Mouse (Mus musculus) liver, embryonic 15.5 days (tissue): ENCODE data around the gene 4833420G17Rik. TPM values are rescaled to one million over a fixed set of nuclear protein-coding genes. Genes with fewer than 3 reads are reported as not detected.
A peak's percentile ranks its signal among the peaks of the same experiment; 100 is the strongest.

Experiments used
- ATAC-seq: fragments of 200-750 bp; cut with Nextera tagmentation; 2 replicates; pipeline ENCODE4 v1.8.0; 2017; ENCODE audit warnings: moderate number of reproducible peaks, mild to moderate bottlenecking, moderate library complexity; ENCODE audit not compliant: insufficient read depth
- H3K27ac ChIP-seq: fragments of 300-500 bp; sonication (generic); replicated peaks from 2 replicates; pipeline ENCODE4 v1.5.1; 2015; ENCODE audit warnings: mild to moderate bottlenecking, inconsistent platforms
- H3K27me3 ChIP-seq: fragments of 300-500 bp; sonication (generic); 2 replicates; pipeline ENCODE4 v1.6.1; 2015; ENCODE audit warnings: mild to moderate bottlenecking, inconsistent platforms
- H3K36me3 ChIP-seq: fragments of 300-500 bp; sonication (generic); replicated peaks from 2 replicates; pipeline ENCODE4 v1.6.1; 2015; ENCODE audit warnings: moderate library complexity, mild to moderate bottlenecking, inconsistent platforms
- H3K4me1 ChIP-seq: fragments of 300-500 bp; sonication (generic); replicated peaks from 2 replicates; pipeline ENCODE4 v1.6.1; 2015; ENCODE audit warnings: inconsistent platforms
- H3K4me2 ChIP-seq: fragments of 300-500 bp; sonication (generic); 2 replicates; pipeline ENCODE4 v1.6.1; 2015; ENCODE audit warnings: moderate library complexity, mild to moderate bottlenecking, inconsistent platforms
- H3K4me3 ChIP-seq: fragments of 300-500 bp; sonication (generic); replicated peaks from 2 replicates; pipeline ENCODE4 v1.5.1; 2015; ENCODE audit warnings: mild to moderate bottlenecking, inconsistent platforms
- H3K9ac ChIP-seq: fragments of 300-500 bp; sonication (generic); 2 replicates; pipeline ENCODE4 v1.6.1; 2015; ENCODE audit warnings: moderate library complexity, mild to moderate bottlenecking, inconsistent platforms
- H3K9me3 ChIP-seq: fragments of 300-500 bp; sonication (generic); replicated peaks from 2 replicates; pipeline ENCODE4 v1.6.1; 2016; ENCODE audit warnings: inconsistent platforms
- WGBS: fragments of 180-500 bp; shearing (Covaris S2); methylation state at CpG from one replicate; pipeline ENCODE4 v1.1.7; 2015; ENCODE audit warnings: mixed read lengths; ENCODE audit not compliant: insufficient replicate concordance; 5-methylcytosine and 5-hydroxymethylcytosine counted together
- polyA plus RNA-seq: library from polyadenylated mRNA; unstranded; fragments of >200 nt; fragmentation: Nextera tagmentation; extraction: Ambion mirVana; gene quantifications from 2 replicates; pipeline ENCODE4 v1.2.1, GENCODE M21; 2015

Gene 4833420G17Rik
- 18.6 and 19.7 TPM in 2 replicates for polyA plus RNA-seq

- no peaks in the 10 kb centered on the region for H3K9me3 ChIP-seq
- H3K4me2 ChIP-seq = peak within 1 kb of the TSS; percentile 75
- ATAC-seq = peak; percentile 99
- H3K4me3 ChIP-seq = peak within 1 kb of the TSS; percentile 81
- H3K36me3 ChIP-seq = peaks cover 26% of the 10 kb centered on the region
- peaks cover 19% of the 10 kb centered on the region for H3K4me1 ChIP-seq
- H3K27ac ChIP-seq = peak within 1 kb of the TSS; percentile 86
- H3K9ac ChIP-seq = peak within 1 kb of the TSS; percentile 73
- H3K27me3 ChIP-seq = no peaks in the 10 kb centered on the region
- 6% methylated on average over 57 of the region's 57 CpGs for WGBS
Observed at GRCm38 (mm10) chr13:119462596-119463560, at the start of gene 4833420G17Rik. Gene 4833420G17Rik, plus strand, starts transcription at chr13:119462768.

DNA sequence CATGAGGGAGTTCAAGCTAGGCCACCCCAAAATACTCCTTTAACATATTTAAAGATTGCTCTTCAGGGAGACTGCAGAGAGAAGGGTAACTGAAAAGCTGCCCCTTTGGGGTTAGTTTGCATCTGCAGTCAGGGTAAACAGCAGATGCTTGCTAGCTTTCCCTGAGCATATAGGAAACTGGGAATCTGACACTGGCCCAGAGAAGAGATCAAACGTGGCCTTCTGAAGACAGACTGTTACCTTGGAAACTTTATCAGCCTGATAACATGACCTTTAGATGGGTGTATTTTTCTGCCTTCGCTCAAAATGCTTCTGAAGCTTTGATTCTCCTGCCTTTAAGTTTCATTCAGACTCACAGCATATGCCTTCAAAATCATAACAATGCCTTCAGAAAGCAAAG lies 49.5 kb upstream of the 4833420G17Rik start:
- Histone ChIP-seq H3K4me2 (no peak overlapping the region), H3K4me1 (peaks cover 17% of the 10 kb centered on the region), H3K27ac (no peak overlapping the region), H3K27me3 (no peaks in the 10 kb centered on the region), H3K9me3 (no peaks in the 10 kb centered on the region), H3K9ac (no peak overlapping the region), H3K4me3 (no peak overlapping the region), H3K36me3 (no peaks in the 10 kb centered on the region)
- WGBS = 28% methylated on average over 2 of the region's 2 CpGs
- ATAC-seq = no peak

- 67% methylated on average over 3 of the region's 3 CpGs for WGBS
- H3K9me3 ChIP-seq = no peaks in the 10 kb centered on the region
- no peak for ATAC-seq
- no peaks in the 10 kb centered on the region for H3K27me3 ChIP-seq
- no peak overlapping the region for H3K4me3 ChIP-seq
- no peaks in the 10 kb centered on the region for H3K36me3 ChIP-seq
- no peak overlapping the region for H3K27ac ChIP-seq
- H3K9ac ChIP-seq = no peak overlapping the region
- no peak overlapping the region for H3K4me2 ChIP-seq
- no peaks in the 10 kb centered on the region for H3K4me1 ChIP-seq
Observed at GRCm38 (mm10) chr13:119418479-119418878, 44.1 kb upstream of the 4833420G17Rik start.

DNA sequence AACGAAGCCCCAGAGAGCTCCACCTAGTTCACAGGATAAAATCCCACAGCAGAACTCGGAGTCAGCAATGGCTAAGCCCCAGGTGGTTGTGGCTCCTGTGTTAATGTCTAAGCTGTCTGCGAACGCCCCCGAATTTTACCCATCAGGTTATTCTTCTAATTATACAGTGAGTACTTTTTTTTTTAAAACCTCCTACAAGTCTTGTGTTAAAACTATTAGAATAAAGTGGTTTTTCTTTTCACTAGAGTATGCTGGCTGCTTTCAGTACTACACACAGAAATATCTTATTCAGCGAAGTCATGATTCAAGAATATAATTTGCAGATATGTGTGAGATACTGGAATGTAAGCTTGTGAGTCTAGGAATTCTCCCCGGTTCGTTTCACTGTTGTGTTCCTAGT lies 32.4 kb upstream of the 4833420G17Rik start:
- H3K36me3 ChIP-seq = no peaks in the 10 kb centered on the region
- H3K4me2 ChIP-seq = peak overlapping the region; percentile 95
- H3K27me3 ChIP-seq = no peaks in the 10 kb centered on the region
- 0 out of 2 replicates have a peak overlapping the region, but pooled peaks have one; percentile 93 for H3K9ac ChIP-seq
- H3K4me1 ChIP-seq = peaks cover 17% of the 10 kb centered on the region; the same call in 1 of the 2 replicates
- 32% methylated on average over 8 of the region's 8 CpGs for WGBS
- no peaks in the 10 kb centered on the region for H3K9me3 ChIP-seq
- H3K4me3 ChIP-seq = peak overlapping the region; percentile 94
- no peak for ATAC-seq
- no peak overlapping the region for H3K27ac ChIP-seq

- Histone ChIP-seq H3K36me3 (peaks cover 5% of the 10 kb centered on the region), H3K4me1 (peaks cover 17% of the 10 kb centered on the region; the same call in 1 of the 2 replicates), H3K9ac (no peak overlapping the region), H3K27ac (no peak overlapping the region), H3K4me2 (no peak overlapping the region), H3K9me3 (no peaks in the 10 kb centered on the region), H3K27me3 (no peaks in the 10 kb centered on the region), H3K4me3 (no peak overlapping the region)
- no peak for ATAC-seq
- 71% methylated on average over 1 of the region's 1 CpGs for WGBS
Observed at GRCm38 (mm10) chr13:119432041-119432440, 30.5 kb upstream of the 4833420G17Rik start.

DNA sequence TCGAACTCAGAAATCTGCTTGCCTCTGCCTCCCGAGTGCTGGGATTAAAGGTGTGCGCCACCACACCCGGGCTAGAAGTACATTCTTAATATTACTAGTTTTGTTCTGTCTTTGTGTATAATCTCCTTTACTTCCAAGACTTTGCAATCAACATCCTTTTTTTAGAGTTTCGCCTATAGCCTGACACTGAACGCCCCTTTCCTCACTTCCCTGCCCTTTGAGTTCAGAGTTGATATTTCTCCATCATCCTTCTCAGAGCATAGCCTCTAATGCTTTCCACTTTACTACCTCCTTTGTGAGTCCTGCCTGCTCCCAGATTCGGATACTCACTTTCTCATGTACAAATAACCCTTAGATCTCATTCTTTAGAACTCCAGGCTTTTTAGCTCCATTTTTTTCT lies 28.2 kb upstream of the 4833420G17Rik start:
- H3K4me3 ChIP-seq = no peak overlapping the region
- H3K27me3 ChIP-seq = no peaks in the 10 kb centered on the region
- 81% methylated on average over 7 of the region's 7 CpGs for WGBS
- H3K9ac ChIP-seq = no peak overlapping the region
- peaks cover 15% of the 10 kb centered on the region; the same call in 1 of the 2 replicates for H3K4me1 ChIP-seq
- no peaks in the 10 kb centered on the region for H3K9me3 ChIP-seq
- H3K27ac ChIP-seq = no peak overlapping the region
- no peak for ATAC-seq
- peaks cover 19% of the 10 kb centered on the region for H3K36me3 ChIP-seq
- H3K4me2 ChIP-seq = no peak overlapping the region

- ATAC-seq = peak; percentile 56; the same call in 1 of the 2 replicates
- no peak overlapping the region for H3K9ac ChIP-seq
- 89% methylated on average over 1 of the region's 1 CpGs for WGBS
- peaks cover 55% of the 10 kb centered on the region for H3K36me3 ChIP-seq
- no peak overlapping the region for H3K27ac ChIP-seq
- no peak overlapping the region for H3K4me3 ChIP-seq
- no peaks in the 10 kb centered on the region for H3K27me3 ChIP-seq
- H3K9me3 ChIP-seq = no peaks in the 10 kb centered on the region
- no peak overlapping the region for H3K4me2 ChIP-seq
- no peaks in the 10 kb centered on the region for H3K4me1 ChIP-seq
Observed at GRCm38 (mm10) chr13:119442244-119442643, 20.3 kb upstream of the 4833420G17Rik start.

DNA sequence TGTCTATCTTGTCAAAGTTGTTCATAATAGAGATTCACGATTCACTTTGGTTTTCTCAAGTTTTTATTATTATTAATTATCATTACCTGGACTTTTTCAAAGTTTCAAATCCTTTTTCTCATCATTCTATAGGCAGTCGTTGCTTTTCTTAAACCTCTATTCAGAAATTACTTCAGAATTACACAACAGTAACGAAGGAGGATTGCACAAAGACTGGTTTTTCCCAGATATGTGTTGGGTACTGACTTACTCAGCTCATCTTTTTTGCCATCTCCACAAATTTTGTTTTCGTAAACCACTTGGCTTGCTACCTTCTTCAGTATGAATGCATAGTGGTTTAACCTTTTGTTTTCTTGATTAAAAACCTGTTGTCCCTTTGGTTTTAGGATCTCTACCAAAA lies 9.0 kb upstream of the 4833420G17Rik start:
- Histone ChIP-seq H3K4me1 (no peaks in the 10 kb centered on the region), H3K36me3 (peaks cover 44% of the 10 kb centered on the region), H3K9ac (no peak overlapping the region), H3K4me3 (no peak overlapping the region), H3K27me3 (no peaks in the 10 kb centered on the region), H3K27ac (no peak overlapping the region), H3K4me2 (no peak overlapping the region), H3K9me3 (no peaks in the 10 kb centered on the region)
- ATAC-seq = no peak
- WGBS = 68% methylated on average over 4 of the region's 4 CpGs

GRCm38 (mm10) chr13:119455082-119455481 lies 7.5 kb upstream of the 4833420G17Rik start:
- no peak overlapping the region for H3K27ac ChIP-seq
- H3K4me3 ChIP-seq = no peak overlapping the region
- no peak overlapping the region for H3K9ac ChIP-seq
- H3K4me2 ChIP-seq = no peak overlapping the region
- ATAC-seq = no peak
- H3K9me3 ChIP-seq = no peaks in the 10 kb centered on the region
- no peaks in the 10 kb centered on the region for H3K4me1 ChIP-seq
- no peaks in the 10 kb centered on the region for H3K27me3 ChIP-seq
- peaks cover 43% of the 10 kb centered on the region for H3K36me3 ChIP-seq

GRCm38 (mm10) chr13:119456342-119456741 lies 6.2 kb upstream of the 4833420G17Rik start:
- Histone ChIP-seq H3K4me2 (no peak overlapping the region), H3K4me3 (no peak overlapping the region), H3K27me3 (no peaks in the 10 kb centered on the region), H3K36me3 (peaks cover 31% of the 10 kb centered on the region), H3K4me1 (no peaks in the 10 kb centered on the region), H3K9ac (no peak overlapping the region), H3K27ac (no peak overlapping the region), H3K9me3 (no peaks in the 10 kb centered on the region)
- ATAC-seq = no peak
- WGBS = 80% methylated on average over 7 of the region's 7 CpGs

GRCm38 (mm10) chr13:119461900-119462595 lies 520 bp upstream of the 4833420G17Rik start:
- H3K27me3 ChIP-seq = no peaks in the 10 kb centered on the region
- WGBS = 6% methylated on average over 10 of the region's 10 CpGs
- peak overlapping the region; percentile 86 for H3K27ac ChIP-seq
- H3K36me3 ChIP-seq = peaks cover 21% of the 10 kb centered on the region
- no peaks in the 10 kb centered on the region for H3K9me3 ChIP-seq
- H3K4me1 ChIP-seq = peaks cover 19% of the 10 kb centered on the region
- peak overlapping the region; percentile 81 for H3K4me3 ChIP-seq
- peak overlapping the region; percentile 75 for H3K4me2 ChIP-seq
- H3K9ac ChIP-seq = peak overlapping the region; percentile 73
- peak; percentile 76 for ATAC-seq
